Mouse (Mus musculus): ENCODE measurements around the gene Arid1b.
A peak's percentile ranks its signal among the peaks of the same experiment; 100 is the strongest.

Arid1b gene

GRCm38 (mm10) chr17:5196508-5196907, 202.4 kb downstream of the Arid1b start:
- no peak for DNase-seq

- DNase-seq, result no peak
Measured at GRCm38 (mm10) chr17:5197083-5197482, 203.0 kb downstream of the Arid1b start.

GRCm38 (mm10) chr17:5197765-5198164, 203.6 kb downstream of the Arid1b start:
- no peak for DNase-seq

GRCm38 (mm10) chr17:5198252-5198651, 204.1 kb downstream of the Arid1b start:
- no peak for DNase-seq

- DNase-seq, result no peak
Measured at GRCm38 (mm10) chr17:5198811-5199210, 204.7 kb downstream of the Arid1b start.

GRCm38 (mm10) chr17:5200638-5201037, 206.5 kb downstream of the Arid1b start:
- no peak for DNase-seq

DNA sequence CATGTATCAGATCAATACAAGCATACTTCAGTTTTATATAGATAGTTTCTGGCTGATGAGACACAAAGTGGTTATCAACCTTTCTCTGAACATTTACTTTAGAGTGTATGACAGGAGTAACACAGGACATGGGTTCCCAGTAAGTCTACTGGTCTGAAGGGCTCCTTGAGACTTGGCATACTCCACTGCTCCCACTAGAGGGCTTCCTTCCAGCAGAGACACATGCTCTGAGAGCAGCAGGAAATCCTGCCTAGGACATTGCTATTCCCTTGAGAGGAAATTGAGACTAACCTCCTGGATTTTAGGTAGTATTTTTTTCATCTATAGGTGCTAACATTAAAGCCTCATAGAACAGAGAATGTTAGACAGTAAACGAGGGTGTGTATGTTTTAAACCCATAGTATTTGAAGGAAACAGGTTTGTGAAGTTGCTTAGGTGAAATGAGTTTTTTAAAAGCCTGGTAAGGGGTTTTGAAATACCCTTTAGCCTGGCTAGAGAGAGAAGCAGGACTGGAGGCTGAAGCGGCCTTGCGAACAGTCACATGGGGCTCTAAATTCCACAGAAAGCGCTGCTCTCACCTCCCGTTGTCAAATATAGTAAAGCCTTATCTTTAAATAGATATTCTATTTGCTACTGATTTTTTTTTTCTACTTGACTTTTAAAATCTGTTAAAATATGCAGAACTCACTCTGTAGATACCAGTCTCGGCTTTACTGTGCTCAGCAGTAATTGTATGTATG, 207.9 kb downstream of the Arid1b start:
- peak; percentile 76 for DNase-seq

- no peak for DNase-seq
Measured at GRCm38 (mm10) chr17:5202756-5203155, 208.6 kb downstream of the Arid1b start.

DNA sequence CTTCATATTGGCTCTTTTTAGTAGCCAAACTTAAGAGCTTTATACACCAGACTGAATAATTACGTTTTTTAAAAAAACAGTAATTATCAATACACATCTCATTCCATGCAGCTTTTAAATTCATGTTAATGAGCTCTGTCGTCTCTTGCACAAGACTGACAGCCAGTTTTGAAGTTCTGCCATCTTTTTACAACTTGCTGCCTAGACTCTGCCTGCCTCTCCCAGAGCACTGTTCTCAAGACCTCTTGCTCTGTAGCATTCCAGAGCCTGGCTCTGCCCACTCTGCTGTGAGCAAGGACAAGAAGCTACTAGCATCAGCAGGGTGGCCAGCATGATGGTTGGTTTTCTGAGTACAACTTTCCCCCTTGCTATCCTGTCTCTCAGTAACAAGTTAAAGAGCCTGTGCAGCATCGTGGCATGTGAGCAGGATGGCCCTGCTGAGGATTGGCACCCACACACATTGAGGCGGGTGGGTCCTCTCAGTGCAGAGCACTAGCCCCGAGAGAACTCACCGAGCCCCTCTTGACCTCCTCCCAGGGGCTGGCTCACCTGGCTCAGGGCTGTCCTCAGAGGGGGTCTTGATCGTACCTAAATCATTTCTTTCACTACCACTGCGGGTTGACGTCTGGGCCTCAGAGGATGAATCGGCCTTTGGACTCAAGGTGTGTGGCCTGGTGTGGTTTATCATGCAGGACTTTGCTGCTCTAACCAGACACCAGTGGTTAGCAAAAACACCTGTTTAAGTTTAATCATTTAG, 209.4 kb downstream of the Arid1b start:
- DNase-seq, result no peak

GRCm38 (mm10) chr17:5204103-5204665, 210.1 kb downstream of the Arid1b start:
- DNase-seq, result no peak

GRCm38 (mm10) chr17:5205163-5205581, 211.0 kb downstream of the Arid1b start:
- no peak for DNase-seq

DNA sequence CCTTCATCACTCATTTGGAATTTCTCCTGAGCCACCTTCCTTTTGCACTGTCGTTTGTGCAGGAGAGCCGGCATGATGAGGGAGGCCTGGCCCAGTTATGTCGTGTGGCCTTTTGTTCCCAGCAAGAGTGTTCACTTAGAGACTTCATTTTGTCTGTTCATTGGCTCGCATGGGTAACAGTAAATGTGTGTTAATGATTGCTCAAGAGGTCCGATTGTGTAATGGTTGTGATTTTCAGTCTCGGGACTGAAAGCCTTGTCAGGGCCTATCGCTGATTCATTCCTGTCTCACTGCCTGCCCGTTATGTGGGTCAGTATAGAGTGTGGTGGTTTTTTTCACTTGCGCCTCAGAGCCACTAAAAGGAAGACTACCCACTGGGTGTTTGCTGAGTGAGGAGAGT, 212.6 kb downstream of the Arid1b start:
- DNase-seq, result no peak

DNA sequence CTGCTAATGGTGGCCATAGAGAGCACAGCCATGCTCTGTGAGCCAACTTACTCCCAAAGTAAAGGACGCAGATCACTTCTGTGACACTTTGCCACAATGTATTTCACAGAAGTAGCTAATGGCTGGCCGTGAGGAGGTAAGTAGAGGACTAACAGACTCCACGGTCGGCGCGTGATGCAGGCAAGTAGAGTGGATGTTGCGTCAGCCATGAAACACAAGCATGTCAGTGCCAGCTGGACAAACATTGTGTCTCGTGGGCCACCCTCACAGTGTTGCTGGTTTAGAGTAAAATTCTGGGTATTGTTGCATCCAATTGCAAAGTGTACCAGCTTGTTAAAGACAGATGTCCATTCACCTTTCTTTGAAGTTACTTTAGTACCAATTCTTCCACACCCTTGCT, 213.7 kb downstream of the Arid1b start:
- no peak for DNase-seq

- no peak for DNase-seq
Measured at GRCm38 (mm10) chr17:5208362-5208761, 214.2 kb downstream of the Arid1b start.

- DNase-seq, result no peak
Measured at GRCm38 (mm10) chr17:5209076-5209475, 214.9 kb downstream of the Arid1b start.

DNA sequence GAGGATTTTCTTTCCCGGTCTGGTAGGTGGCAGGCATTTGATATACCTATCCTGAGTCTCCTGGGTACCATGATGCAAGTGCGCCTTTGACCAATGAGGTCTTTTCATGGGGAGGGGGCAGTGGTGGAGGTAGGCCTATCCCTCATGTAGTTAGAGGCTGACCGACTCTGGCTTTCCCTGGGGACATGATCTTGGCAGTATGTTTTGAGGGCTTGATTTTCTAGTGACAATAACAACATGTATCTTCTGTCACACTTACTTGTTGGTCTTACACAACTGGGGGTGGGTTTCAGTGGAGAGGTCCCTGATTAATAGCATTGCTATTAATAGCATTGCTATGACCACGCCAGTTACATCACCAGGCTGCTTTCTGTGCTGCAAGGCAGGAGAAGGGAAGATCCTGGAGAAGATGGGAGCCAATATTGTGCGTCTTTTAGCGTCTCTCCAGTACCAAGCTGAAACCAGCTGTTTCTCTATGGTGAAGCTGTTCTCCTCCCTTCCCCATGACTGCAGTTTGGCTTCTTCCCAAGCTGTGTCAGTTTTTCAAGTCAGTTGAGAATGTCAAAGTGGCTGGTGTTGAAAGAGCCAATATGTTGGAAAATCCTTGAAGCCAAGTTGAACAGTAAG, 216.1 kb downstream of the Arid1b start:
- no peak for DNase-seq

DNA sequence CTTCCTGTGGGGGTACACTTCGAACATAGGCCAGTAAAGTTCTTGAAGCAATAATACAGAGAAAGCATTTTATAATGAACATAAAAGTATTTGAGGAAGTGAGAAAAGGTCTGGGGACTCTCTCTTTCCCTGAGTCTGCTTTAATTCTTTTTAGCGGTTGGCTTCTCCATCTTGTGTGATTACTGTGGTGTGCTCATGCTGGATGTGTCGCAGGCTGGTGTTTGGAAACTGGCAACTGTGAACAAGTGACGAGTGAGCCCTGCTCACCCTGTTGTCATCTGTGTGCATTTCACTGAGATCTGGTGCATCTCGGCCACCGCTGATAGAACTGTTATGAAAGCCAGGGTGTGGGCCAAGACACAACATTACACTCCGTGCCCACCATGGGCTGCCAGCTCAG, 216.8 kb downstream of the Arid1b start:
- no peak for DNase-seq

GRCm38 (mm10) chr17:5212166-5212565, 218.0 kb downstream of the Arid1b start:
- DNase-seq, result no peak

DNA sequence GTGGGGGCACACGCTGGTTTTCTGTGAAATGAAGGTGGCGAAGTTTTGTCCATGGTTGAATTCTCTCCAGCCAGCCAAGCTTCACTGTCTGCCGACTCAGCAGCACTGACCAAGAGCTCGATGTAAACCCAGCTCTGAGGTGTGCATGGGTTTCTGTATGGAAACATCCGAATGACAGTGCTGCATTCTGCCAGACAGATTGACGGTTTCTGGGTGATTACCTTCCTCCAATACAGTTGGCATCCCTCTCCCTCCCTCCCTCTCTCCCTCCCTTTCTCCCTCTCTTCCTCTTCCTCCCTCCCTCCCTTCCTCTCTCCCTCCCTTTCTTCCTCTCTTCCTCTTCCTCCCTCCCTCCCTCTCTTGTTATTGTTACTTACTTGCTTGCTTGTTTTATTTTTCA, 219.3 kb downstream of the Arid1b start:
- no peak for DNase-seq

- no peak for DNase-seq
Measured at GRCm38 (mm10) chr17:5215352-5215751, 221.2 kb downstream of the Arid1b start.

DNA sequence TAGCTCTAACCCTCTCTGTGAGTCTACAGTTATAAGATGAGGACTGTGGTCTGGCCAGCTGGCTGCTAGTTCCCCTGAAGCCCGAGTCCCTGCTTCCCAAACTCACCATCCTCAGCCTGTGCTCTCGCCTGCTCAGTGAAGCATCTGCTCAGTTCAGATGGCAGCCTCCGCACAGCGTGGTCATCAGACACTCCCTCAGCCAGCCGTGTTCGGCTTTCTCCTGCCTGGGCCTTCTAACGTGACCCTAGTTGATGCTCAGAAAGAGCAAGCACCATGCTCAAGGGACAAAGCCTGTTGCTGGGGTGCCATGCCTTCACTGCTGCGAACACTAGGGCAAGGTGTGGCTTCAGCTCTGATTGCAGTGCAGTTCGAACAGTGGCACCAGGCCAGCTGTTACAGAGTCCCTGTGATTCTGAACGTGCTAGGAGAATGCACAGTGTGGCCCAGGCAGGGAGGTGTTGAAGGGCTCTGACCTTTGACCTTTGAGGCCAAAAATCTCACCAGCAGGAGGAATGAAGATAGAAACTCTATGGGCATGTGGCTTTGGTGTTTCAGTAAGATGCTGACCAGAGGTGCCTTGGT, 222.9 kb downstream of the Arid1b start:
- DNase-seq, result no peak

DNA sequence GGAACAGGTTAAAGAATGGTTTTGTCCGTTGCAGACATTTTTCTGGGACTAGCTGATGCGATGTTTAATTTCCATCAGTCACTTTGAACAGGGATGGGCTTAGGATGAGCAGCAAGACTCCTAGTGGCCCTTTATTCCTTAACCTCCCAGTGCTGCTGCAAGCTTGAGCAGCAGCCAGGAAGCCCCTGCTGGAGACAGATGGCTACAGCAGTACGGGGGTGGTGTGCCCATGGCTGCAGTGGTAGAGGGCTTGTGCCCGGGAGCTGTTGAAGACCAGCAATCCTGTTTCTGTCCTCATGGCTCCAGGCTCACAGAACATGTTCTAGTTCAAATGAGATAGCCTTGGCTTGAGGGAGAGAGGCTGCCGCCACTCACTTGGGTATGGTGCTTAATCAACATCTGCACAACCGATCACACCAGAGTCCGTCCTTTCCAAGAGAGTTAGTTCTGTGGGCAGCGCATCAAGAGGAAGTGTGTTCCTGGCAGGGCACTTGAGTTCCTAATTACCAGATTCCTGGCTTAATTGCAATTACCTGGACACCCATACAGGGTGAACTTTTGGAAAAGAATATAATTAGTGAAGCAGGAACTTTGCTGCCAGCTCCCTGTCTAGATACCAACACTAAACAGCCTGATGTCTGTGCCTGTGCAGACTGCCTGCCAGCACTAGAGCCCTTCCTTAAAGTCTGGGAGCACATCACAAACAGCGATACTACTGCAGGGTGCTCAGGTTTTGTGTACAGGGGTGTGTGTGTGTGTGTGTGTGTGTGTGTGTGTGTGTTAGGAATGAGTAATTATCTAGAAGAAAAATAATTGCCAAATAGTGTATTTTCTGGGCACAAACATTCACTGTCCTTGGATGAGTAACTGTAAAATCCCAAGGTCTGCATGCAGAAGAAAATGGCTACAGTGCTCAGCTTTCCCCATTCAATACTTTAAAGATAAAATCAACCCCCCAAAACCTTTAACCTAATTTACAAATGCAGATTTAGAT, 224.0 kb downstream of the Arid1b start:
- DNase-seq, result no peak

Measured in right cerebral cortex, adult 18-20 months (tissue).